Mouse (Mus musculus): ENCODE results near the gene Pan2.

DNA sequence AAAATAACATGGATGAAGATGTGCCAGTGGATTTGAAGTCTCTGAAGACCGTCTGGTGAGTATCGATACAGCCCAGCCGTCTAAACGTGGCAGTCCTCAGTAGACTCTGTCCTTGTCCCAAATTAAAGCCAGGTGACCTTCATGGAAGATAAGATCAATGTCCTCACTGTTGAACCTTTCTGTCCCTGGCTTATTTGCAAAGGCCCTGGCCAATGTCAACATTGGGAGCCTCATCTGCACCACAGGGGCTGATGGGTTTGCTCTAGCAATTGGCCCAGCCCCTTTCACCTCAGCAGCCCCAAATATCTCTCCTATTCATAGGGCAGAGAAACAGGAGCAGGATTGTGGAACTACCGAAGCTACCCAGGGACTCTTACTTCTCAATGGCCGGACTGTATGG lies 34.8 kb upstream of the Pan2 start, which contains the start of gene Apof:
- TF ChIP-seq CTCF (IDR thresholded peaks at IDR 0.05; ENCODE audit: control insufficient read depth, insufficient read depth, low read length) (no peak), POLR2A (IDR thresholded peaks at IDR 0.05; ENCODE audit: borderline replicate concordance, control insufficient read depth, low read depth, low read length) (no peak)

Data from bone marrow, adult 2 months (tissue).